Mouse (Mus musculus) forebrain, postnatal 0 days (tissue): ENCODE measurements around the gene Tspan33. TPM values are rescaled to one million over a fixed set of nuclear protein-coding genes. Genes with fewer than 3 reads are reported as not detected.
A peak's percentile ranks its signal among the peaks of the same experiment; 100 is the strongest.

ENCODE experiments used
- ATAC-seq: fragments of 200-750 bp; cut with Nextera tagmentation; 2 replicates; pipeline ENCODE4 v1.8.0; 2017; ENCODE audit warnings: mild to moderate bottlenecking, moderate library complexity
- DNase-seq: peaks from one replicate; pipeline ENCODE4 v3.0.0-alpha.2; 2015
- H3K27ac ChIP-seq: fragments of 300-500 bp; sonication (generic); 2 replicates; pipeline ENCODE4 v1.5.1; 2014; ENCODE audit warnings: low read depth, mild to moderate bottlenecking, antibody characterized with exemption, low read length, moderate library complexity, mixed read lengths
- H3K27me3 ChIP-seq: fragments of 300-500 bp; sonication (generic); 2 replicates; pipeline ENCODE4 v1.6.1; 2014; ENCODE audit warnings: mild to moderate bottlenecking, low read length, mixed read lengths; ENCODE audit not compliant: insufficient read depth
- H3K36me3 ChIP-seq: fragments of 300-500 bp; sonication (generic); 2 replicates; pipeline ENCODE4 v1.6.1; 2014; ENCODE audit warnings: mild to moderate bottlenecking, moderate library complexity; ENCODE audit not compliant: insufficient read depth
- H3K4me1 ChIP-seq: fragments of 300-500 bp; sonication (generic); 2 replicates; pipeline ENCODE4 v1.6.1; 2014; ENCODE audit warnings: antibody characterized with exemption; ENCODE audit not compliant: insufficient read depth
- H3K4me2 ChIP-seq: fragments of 300-500 bp; sonication (generic); 2 replicates; pipeline ENCODE4 v1.6.1; 2014; ENCODE audit warnings: low read depth, mild to moderate bottlenecking, moderate library complexity
- H3K4me3 ChIP-seq: fragments of 300-500 bp; sonication (generic); 2 replicates; pipeline ENCODE4 v1.5.1; 2014; ENCODE audit warnings: low read depth, low read length, mixed read lengths
- H3K9ac ChIP-seq: fragments of 300-500 bp; sonication (generic); 2 replicates; pipeline ENCODE4 v1.6.1; 2014; ENCODE audit warnings: mild to moderate bottlenecking
- H3K9me3 ChIP-seq: fragments of 300-500 bp; sonication (generic); 2 replicates; pipeline ENCODE4 v1.6.1; 2016; ENCODE audit warnings: low read length
- CTCF ChIP-seq: sonication (generic); IDR thresholded peaks from 2 replicates; pipeline ENCODE4 v1.5.1; 2016; ENCODE audit warnings: antibody characterized with exemption, control low read depth, low read depth
- WGBS: fragments of 180-500 bp; shearing (Covaris S2); extraction: QIAGEN DNeasy Blood & Tissue Kit; methylation state at CpG from one replicate; pipeline ENCODE4 v1.1.7; 2014; 5-methylcytosine and 5-hydroxymethylcytosine counted together
- polyA plus RNA-seq: library from polyadenylated mRNA; unstranded; fragments of >200 nt; fragmentation: Nextera tagmentation; extraction: Ambion mirVana; gene quantifications from 2 replicates; pipeline ENCODE4 v1.2.1, GENCODE M21; 2015
- total RNA-seq: library from RNA; depleted of rRNA; stranded (reverse); fragments of >200 nt; gene quantifications from 2 replicates; pipeline ENCODE4 v1.2.3, GENCODE M21; 2014

Tspan33 gene
- total and polyA plus RNA-seq, 2 experiments from 2014 or later = 9.4 to 12.5 TPM

- no peak for ATAC-seq
- Histone ChIP-seq H3K9ac (no peak overlapping the region), H3K4me2 (no peak overlapping the region), H3K4me1 (no peaks in the 10 kb centered on the region), H3K27me3 (no peaks in the 10 kb centered on the region), H3K27ac (no peak overlapping the region), H3K4me3 (no peak overlapping the region), H3K9me3 (no peaks in the 10 kb centered on the region), H3K36me3 (no peaks in the 10 kb centered on the region)
- DNase-seq = no peak
- 89% methylated on average over 3 of the region's 3 CpGs for WGBS
- no peak for TF ChIP-seq CTCF
Observed at GRCm38 (mm10) chr6:29728035-29728434, 34.0 kb downstream of the Tspan33 start.

GRCm38 (mm10) chr6:29729491-29729890 lies 35.5 kb downstream of the Tspan33 start:
- Histone ChIP-seq H3K36me3 (no peaks in the 10 kb centered on the region), H3K4me3 (no peak overlapping the region), H3K9ac (no peak overlapping the region), H3K4me1 (no peaks in the 10 kb centered on the region), H3K27me3 (no peaks in the 10 kb centered on the region), H3K27ac (no peak overlapping the region), H3K4me2 (no peak overlapping the region), H3K9me3 (no peaks in the 10 kb centered on the region)
- 89% methylated on average over 1 of the region's 1 CpGs for WGBS
- TF ChIP-seq CTCF = no peak
- DNase-seq (no peak), ATAC-seq (no peak)

GRCm38 (mm10) chr6:29735336-29735688 lies 41.3 kb downstream of the Tspan33 start, which contains the start of gene Smo:
Gene Smo (plus strand): TSS chr6:29735503.
- peak within 1 kb of the TSS; percentile 97 for H3K4me2 ChIP-seq
- H3K4me1 ChIP-seq = no peaks in the 10 kb centered on the region; the same call in 1 of the 2 replicates
- DNase-seq (peak; percentile 71), ATAC-seq (peak; percentile 94)
- H3K9me3 ChIP-seq = no peaks in the 10 kb centered on the region
- H3K9ac ChIP-seq = peak within 1 kb of the TSS; percentile 64
- TF ChIP-seq CTCF = no peak
- peak within 1 kb of the TSS; percentile 65 for H3K4me3 ChIP-seq
- WGBS = 11% methylated on average over 13 of the region's 30 CpGs
- H3K36me3 ChIP-seq = no peaks in the 10 kb centered on the region
- H3K27ac ChIP-seq = peak within 1 kb of the TSS; percentile 78
- no peaks in the 10 kb centered on the region for H3K27me3 ChIP-seq

- peak; percentile 66 for ATAC-seq
Observed at GRCm38 (mm10) chr6:29735689-29736451, 41.8 kb downstream of the Tspan33 start.

GRCm38 (mm10) chr6:29736610-29737458 lies 42.8 kb downstream of the Tspan33 start:
- WGBS = 16% methylated on average over 13 of the region's 13 CpGs
- Histone ChIP-seq H3K4me3 (peak overlapping the region; percentile 65), H3K4me2 (peak overlapping the region; percentile 97), H3K9me3 (no peaks in the 10 kb centered on the region), H3K27me3 (no peaks in the 10 kb centered on the region), H3K27ac (no peak overlapping the region), H3K4me1 (no peaks in the 10 kb centered on the region; the same call in 1 of the 2 replicates), H3K36me3 (no peaks in the 10 kb centered on the region), H3K9ac (peak overlapping the region; percentile 64)
- no peak for DNase-seq
- no peak for TF ChIP-seq CTCF
- ATAC-seq = no peak

More at GRCm38 (mm10) chr6:29735689-29736451, 41.8 kb downstream of the Tspan33 start:
- peak overlapping the region; percentile 65 for H3K4me3 ChIP-seq
- peak overlapping the region; percentile 78 for H3K27ac ChIP-seq
- no peaks in the 10 kb centered on the region for H3K27me3 ChIP-seq
- H3K4me1 ChIP-seq = no peaks in the 10 kb centered on the region; the same call in 1 of the 2 replicates
- H3K36me3 ChIP-seq = no peaks in the 10 kb centered on the region
- WGBS = under 1% methylated on average over 71 of the region's 75 CpGs
- peak overlapping the region; percentile 97 for H3K4me2 ChIP-seq
- no peaks in the 10 kb centered on the region for H3K9me3 ChIP-seq
- H3K9ac ChIP-seq = peak overlapping the region; percentile 64
- TF ChIP-seq CTCF = no peak
- DNase-seq = no peak

GRCm38 (mm10) chr6:29751466-29752152 lies 57.6 kb downstream of the Tspan33 start:
- DNase-seq = peak; percentile 42
- Histone ChIP-seq H3K27ac (no peak overlapping the region), H3K4me3 (no peak overlapping the region), H3K9me3 (peaks cover 9% of the 10 kb centered on the region), H3K4me1 (peaks cover 3% of the 10 kb centered on the region; the same call in 1 of the 2 replicates), H3K4me2 (no peak overlapping the region), H3K36me3 (no peaks in the 10 kb centered on the region), H3K27me3 (no peaks in the 10 kb centered on the region), H3K9ac (no peak overlapping the region)
- WGBS = 78% methylated on average over 3 of the region's 3 CpGs
- TF ChIP-seq CTCF = no peak
- peak; percentile 45; the same call in 1 of the 2 replicates for ATAC-seq
